Mouse (Mus musculus): ENCODE data around the gene 4930442H23Rik. TPM values are rescaled to one million over a fixed set of nuclear protein-coding genes. Genes with fewer than 3 reads are reported as not detected.

Gene 4930442H23Rik
- total RNA-seq, 2 experiments from 2014 or later: not detected

DNA sequence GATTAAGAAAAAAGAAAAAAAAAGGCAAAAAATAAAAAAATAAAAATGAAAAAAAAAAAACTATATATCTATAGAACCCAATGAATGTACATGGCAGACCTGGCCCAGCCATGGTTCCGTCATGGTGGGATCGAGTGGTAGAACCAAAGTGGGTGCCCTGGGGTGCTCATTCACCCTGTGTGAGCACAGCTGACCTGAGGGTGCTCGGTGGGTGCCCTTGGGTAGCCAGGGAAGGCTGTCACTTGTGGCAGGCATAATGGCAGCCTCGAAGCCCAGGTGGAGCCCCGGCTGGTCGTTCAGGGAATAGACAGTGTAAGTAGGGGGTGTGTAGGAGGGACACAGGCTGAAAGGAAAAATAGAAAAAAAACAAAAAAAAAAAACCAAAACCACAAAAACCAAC, 32.4 kb downstream of the 4930442H23Rik start:
- ATAC-seq (replicated peaks; ENCODE audit: poor library complexity): no peak

DNA sequence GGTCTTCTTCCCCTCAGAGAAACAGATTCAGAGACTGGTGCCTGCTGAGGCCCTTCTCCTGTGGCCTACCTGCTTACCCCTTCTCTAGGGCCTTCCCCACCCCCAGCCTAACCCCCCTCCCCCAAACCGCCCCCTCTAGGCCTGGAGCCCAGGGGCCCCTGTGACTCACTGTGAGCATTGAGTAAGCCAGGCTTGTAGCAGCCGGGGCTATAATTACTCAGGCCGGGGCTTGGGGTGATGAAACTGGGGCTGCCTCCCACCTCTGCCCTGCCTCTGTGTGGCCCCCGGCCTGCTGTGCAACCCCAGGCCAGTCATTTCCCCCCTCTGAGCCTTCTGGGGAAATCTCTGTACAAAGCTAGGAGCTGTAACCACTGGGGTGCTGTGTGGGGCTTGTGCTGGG, 37.4 kb downstream of the 4930442H23Rik start:
- no peak for ATAC-seq (replicated peaks; ENCODE audit: poor library complexity)

DNA sequence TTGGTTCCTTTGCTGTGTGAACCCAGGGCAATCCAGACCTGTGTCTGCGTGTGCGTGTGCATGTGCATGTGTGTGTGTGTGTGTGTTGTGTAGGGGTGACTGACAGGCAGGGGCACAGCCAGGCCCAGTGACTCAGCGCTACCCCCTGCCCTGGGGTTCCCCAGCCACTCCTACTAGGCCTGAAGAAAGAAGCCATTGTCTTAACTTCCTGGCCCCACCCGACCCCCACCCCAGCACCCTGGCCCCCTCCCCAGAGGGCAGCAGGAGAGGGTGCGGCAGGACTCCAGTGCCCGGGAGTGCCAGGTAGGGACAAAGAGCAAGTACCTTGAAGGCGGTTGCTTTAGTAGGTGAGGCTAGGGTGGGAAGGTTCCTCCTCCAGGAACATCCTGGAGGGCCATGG, 37.9 kb downstream of the 4930442H23Rik start:
- no peak for ATAC-seq (replicated peaks; ENCODE audit: poor library complexity)

DNA sequence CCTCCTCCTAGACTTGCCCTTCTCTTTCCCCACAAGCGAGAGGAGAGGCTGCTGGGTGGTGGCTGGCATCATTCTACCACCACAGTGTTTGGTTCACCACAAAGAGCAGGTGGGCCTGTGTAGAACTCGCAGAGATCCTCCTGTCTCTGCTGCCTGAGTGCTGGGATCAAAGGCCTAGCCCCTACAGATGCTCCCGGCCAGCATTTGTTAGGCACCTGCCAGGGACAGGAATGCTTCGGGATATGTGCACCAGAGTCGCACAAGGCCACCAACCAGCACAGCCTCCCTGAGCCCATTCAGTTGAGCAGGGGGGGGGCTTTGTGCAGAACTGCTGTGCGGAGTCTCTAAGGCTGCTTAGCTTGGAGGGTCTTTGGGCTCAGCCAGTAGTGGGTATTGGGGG, 38.3 kb downstream of the 4930442H23Rik start:
- no peak for ATAC-seq (replicated peaks; ENCODE audit: poor library complexity)

DNA sequence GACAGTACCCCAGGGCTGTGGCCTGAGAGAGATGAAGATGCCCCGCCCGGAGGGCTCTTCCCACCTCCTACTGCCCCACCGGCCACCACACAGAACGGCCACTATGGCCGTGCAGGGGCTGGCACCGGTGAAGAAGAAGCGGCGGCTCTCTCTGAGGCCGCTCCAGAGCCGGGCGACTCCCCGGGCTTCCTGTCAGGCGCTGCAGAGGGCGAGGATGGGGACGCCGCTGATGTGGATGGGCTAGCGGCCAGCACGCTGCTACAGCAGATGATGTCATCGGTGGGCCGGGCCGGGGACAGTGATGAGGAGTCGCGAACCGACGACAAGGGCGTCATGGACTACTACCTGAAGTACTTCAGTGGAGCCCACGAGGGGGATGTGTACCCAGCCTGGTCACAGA, 39.0 kb downstream of the 4930442H23Rik start:
- ATAC-seq (replicated peaks; ENCODE audit: poor library complexity): no peak

DNA sequence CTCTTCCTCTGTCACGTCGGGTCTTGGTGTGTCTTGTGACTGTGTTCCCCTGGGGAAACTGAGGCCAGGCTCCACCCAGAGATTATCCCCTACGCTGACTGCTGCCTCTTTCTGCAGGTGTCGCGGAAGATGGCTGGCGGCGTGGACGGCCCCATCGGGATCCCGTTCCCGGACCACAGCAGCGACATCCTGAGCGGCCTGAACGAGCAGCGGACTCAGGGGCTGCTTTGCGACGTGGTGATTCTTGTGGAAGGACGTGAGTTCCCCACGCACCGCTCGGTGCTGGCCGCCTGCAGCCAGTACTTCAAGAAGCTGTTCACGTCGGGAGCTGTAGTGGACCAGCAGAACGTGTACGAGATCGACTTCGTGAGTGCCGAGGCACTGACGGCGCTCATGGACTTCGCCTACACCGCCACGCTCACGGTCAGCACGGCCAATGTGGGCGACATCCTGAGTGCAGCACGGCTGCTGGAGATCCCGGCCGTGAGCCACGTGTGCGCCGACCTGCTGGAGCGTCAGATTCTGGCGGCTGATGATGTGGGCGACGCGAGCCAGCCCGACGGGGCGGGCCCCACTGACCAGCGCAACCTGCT, 39.7 kb downstream of the 4930442H23Rik start:
- ATAC-seq (replicated peaks; ENCODE audit: poor library complexity): no peak

DNA sequence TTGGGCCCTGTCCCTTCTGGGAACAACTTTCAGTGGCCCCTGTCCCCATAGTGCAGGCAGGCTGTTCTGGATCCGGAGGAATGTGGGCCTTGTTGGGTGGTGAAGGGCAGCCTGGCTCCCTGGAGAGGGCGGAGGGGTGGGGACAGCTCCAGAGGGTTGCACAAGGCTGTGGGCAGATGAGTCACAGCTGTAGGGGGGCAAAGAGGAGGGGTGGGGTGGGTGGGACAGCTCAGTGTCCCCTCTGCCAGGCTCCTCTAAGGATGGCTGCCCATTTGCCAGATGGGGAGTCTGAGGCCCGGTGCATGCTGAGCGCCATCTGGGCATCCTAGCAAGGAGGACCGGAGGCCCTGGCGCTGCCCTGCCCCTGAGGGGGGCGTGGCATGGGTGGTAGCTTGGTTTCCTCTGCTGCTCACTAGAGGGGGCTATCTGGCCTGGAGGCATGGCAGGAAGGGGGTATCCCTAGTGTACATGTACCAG, 40.5 kb downstream of the 4930442H23Rik start:
- peak; percentile 23; the same call in 1 of the 2 replicates for ATAC-seq (replicated peaks; ENCODE audit: poor library complexity)

DNA sequence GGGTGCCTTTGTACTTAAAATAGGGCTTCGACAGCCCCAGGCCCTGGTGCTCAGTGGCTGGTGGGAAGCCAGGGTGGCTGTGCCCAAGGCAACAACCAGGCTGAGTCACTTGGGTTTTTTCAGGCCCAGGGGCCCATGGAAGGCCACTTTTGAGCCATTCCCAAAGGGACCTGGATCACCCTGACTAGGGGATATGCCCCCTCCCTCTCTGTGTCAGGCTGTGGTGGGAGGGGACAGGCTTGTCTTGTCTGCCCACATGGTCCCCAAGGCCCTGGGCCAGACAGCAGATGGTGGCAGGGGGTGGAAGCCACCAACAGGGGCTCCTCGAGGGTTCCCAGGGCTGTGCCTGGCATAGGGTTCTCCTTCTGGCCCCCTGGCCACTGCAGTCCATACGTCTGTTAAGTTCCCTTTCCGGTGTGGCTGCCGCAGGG, 41.1 kb downstream of the 4930442H23Rik start:
- ATAC-seq (replicated peaks; ENCODE audit: poor library complexity): no peak

DNA sequence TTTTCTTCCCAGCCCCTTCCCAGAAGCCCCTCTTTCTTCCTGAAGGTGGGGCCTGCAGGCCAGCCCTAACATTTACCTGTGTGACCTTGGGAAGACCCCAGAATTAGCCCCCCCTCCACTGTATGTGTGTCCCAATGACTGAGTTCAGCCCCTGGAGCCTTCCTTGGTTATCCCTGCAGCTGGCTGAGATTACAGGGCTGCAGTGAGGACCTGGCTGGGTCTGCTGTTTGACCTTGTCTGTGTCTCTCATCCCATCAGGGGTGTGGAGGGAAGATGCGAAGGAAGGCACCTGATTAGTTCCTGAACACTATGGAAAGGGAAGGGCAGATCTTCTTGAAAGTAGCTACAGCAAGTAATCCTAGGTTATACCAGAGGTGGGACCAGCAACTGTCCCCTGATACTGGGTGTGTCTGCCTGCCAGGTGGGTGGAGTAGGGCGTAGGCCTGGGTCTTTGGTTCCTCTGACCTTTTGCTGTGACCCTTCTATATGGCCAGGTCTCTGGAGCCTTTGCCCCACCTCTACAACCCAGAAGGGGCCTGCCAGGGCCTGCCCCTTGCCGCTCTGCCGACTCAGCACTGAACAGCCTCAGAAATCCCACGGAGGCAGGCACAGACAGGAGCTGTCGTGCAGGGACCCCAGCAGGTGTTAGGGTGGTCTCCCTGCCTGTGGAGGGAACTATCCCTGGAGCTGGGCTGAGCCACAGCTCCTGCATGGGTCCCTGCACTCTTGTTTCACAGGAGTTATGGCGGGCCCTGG, 42.0 kb downstream of the 4930442H23Rik start:
- ATAC-seq (replicated peaks; ENCODE audit: poor library complexity): no peak

DNA sequence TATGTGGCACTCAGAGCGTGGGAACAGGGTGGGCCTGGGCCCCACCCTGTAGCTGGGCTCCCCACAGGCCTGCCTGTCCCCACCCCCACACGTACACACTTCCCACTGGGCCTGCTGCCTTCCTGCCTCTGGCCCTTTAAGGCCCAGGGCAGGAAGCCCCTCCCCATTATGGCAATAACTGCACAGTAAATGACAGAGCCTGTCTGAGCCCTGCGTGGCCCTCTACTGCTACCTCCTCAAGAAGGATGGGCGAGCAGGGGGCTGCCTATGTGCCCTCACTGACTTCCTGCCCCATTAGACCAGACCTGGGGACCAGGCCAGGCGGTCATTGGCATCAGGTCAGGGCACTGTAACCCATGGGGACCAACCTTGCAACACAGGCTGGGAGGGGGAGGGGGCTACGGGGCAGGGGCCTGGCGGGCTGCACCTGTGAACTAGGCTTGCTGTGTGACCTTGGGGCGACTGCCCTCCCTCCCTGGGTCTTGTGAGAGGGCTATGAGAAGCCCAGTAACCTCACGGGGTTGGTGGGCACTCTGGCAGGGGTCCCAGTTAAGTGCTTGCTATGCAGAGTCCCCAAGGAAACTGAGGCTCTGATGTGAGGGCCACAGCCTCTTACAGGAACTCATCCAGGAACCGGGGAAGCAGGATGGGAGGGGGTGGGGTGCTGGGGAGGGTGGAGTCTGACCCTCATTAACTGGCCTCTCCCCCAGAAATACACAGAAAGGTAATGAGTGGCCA, 42.8 kb downstream of the 4930442H23Rik start:
- ATAC-seq (replicated peaks; ENCODE audit: poor library complexity): no peak

DNA sequence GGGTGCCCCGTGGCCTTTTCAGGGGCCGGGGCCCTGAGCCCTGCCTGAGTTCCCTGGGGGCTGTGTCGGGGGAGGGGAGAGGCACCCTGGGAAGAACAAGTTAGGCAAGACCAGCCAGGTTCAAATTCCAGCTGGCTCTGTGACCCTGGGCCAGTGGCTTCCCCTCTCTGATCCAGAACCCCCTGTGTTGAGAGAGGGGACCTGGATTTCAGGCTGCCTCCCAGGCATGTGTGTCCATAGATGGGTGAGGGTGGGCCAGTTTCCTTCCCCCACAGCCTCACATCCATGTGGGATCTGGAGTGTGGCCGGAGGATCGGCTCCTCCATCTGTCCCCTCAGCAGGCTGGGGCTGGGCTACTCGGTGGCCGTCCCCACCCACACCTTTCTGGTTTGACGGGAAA, 43.6 kb downstream of the 4930442H23Rik start:
- ATAC-seq (replicated peaks; ENCODE audit: poor library complexity): no peak

DNA sequence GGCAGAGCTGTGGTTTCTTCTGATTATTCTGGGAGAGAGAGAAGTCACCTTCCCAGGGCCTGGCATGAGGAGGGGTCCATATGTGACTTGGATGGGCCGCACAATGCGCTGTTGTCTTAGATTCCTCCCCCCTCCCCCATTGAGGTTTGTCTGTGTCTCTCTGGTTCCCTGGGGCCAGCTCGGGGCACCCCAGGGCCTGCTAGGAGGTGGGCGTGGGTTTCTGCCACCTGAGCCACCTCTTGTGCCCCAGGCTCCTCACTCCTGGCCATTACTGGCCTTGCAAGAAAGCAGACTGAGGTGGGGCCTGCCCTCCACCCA, 44.2 kb downstream of the 4930442H23Rik start:
- no peak for ATAC-seq (replicated peaks; ENCODE audit: poor library complexity)

DNA sequence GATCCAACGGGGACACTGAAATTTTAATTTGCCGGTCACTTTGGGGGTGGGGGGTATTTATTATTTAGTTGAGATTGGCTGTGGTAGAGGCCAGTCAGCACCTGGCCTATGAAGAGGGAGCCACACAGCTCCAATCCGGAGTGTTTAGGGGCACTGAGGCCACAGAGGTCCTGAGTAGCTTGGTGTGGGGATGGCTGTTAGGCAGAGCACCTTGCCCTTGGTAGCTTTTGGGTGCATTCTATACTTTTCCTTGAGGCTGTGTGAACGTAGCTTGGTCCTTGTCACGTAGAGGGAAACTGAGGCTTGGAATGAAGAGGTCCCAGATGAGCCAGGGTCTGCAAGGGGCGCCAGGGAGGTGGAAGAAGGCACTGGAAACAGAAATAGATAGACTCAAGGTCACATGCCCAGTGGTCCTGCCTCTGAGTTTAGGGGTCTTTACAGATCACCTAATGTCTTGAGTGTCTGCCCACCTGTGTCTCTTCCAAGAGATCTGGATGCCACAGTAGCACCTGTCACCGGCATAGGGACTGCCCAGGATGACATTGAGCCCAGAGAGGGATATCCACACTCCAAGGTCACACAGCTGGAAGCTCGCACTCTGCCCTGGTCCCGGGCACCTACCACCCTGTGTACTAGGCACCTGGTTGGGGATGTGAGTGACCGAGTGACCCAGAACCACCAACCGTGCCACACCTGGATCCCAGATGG, 44.7 kb downstream of the 4930442H23Rik start:
- ATAC-seq (replicated peaks; ENCODE audit: poor library complexity): no peak

DNA sequence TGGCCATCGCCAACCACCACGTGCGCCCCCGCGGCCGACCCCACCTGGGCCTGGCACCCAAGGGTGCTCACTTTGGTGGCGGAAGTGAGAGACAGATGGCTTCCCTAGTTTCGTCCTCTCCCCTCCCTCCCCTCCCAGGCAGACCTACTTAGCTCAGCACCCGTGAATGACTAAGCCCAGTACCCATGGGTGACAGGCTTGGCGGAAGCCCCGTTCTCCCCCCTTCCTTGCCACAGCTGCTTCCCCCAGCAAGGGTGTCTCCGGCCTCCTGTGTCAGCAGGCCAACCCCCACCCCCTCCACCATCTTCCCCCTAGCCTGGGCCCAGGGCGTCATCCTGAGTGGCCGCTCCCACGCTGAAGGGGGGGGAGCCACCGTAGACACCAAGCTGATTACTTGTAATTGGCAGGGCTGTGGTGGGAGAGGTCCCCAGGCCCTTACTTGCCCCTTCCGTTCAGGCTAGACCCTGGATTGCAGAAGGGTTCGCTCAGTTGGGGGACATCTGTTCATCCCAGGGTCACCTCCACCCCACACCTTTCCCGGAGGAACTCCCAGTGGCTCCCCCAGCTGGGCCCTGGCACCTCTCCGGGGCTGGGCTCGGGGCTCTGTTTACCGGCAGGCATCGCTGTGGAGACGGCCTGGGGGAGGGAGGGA, 45.4 kb downstream of the 4930442H23Rik start:
- no peak; the same call in 1 of the 2 replicates for ATAC-seq (replicated peaks; ENCODE audit: poor library complexity)

DNA sequence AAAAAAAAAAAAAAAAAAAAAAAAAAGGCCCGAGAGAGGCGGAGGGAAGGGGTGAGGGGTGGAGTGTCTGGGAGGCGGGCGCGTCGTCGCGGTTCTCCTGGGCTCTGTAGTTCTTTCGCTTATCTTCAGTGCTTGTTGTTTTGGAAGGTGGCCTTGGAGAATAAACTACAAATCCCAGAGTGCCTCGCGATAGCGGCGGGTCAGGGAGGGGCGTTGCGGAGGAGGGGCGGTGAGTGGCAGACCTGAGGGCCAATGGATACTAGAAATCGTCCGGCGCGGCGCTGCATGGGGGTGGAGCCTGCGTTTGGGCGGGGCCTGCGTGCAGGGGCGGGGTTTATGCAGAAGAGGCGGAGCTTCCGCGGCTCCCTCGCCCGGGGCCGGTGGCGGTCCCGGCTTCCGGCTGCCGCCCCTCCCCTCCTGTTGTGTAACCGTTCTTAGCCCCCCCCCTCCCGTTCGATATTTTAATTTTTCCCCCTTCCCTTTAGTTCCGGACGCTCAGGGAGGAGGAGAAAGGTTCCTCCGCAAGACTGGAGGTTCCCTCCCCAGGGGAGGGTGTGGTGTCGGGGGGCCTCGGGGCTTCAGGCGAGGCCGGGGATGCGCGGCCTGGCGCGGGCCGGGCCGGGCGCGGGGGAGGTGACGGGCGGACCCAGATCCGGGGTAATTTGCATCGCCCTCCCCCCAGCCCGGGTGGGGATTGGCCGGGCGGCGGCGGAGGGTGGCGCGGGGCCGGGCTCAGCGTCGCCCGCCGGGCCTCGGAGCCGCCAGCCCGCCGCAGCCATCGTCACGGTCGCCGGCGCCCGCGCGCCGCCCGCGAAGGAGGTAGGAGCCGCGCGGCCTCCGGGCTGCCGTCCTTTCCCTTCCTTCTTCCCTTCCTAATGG, 46.2 kb downstream of the 4930442H23Rik start:
- peak; percentile 64 for ATAC-seq (replicated peaks; ENCODE audit: poor library complexity)

DNA sequence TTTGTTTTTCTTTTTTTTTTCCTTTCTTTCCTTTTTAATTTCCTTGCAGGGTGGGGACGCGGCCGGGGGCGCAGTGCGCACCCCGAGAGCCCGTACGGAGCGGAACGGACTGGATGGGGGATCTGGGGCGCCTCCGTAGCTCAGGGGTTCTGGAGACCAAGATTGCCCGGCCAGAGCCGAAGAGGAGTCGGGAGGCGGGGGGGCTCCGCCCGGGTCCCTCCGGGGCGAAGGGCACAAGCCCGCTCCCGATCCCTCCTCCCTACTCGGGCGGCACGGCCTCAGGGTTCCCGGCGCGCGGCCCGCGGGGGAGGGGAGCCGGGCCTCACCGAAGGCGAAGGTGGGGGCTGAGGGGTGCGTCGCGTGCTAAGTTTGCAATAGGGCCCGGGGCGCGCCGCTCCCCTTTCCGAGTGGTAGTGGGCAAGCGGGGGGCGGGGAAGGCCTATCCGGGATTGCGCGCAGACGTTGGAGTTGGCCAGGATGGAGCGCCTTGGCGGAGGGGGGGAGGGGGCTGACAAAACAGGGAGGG, 46.9 kb downstream of the 4930442H23Rik start:
- no peak for ATAC-seq (replicated peaks; ENCODE audit: poor library complexity)

DNA sequence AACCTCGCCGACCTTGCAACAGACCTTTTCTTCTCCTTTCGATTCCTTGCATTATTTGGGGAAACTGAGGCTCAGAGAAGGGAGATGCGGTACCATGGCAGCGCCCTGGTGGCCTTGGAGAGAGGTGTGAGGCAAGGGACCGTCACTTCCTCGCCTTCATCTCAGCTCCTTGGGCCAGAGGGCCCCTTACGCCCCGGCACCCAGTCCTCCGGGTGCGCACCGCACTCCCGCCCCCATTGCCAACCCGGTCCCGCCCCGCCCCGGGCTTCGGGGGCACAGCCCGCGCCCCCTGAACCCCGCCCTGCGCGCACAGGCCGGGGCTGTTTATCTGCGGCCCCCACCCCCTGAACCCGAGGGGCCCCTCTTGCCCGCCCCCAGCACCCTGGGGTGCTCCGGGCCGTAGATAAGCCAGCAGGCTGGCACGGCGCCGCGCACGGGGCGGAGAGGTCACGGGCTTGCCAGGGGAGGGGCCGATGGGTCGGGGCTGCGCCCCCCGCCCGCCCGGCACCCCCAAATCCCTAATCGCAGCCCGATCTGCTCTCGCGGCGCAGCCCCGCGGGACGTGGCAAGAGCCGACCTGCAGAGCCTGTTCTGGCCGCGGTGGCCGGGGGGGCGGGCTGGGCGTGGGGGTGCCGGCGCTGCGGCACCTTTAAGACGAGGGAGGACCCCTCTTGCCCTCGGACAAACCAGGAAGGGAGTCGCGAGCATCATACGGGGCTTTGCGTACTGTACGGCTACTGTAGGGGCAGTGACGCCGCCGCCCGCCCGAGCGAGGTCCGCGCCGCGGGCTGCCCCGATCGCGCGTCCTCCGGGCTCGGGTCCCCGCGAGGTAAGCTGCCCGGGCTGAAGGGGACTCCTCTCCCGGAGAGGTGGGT, 47.6 kb downstream of the 4930442H23Rik start:
- ATAC-seq (replicated peaks; ENCODE audit: poor library complexity): peak; percentile 19

DNA sequence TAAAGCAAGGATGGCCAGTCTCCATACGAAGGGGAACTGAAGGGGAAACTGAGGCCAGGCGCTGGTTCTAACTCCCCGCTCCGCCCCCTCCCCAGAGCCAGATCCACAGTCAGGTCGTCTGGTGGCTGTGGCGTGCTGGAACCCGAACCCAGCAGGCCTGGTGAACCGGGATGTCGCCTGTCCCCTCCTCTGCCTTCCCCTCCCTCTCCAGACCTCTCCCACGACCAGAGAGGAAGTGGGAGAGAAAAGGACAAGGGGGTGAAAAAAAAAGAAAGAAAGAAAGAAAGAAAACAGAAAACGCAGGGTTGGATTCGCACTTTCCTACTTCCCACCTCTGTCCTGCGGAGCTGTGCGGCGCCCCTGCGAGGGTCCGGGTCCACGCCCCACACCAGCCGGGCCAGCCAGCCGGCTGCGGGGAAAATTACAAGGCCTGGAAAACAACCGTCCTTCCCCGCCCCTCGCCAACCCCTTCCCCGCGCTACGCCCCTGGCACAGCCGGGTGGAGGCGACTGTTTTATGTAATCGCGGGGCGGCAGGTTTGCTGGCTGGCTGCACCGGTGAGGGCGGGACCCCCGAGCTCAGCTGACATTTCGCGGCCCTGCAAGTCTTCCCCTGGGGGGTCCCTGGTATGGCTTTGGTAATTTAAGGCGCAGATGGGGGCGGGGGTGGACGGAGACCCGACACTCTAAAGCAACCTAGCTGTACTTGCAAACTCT, 48.5 kb downstream of the 4930442H23Rik start, which contains the start of gene Zbtb7a:
TSS of gene Zbtb7a (plus strand) at position 255 of the 716 bp plus-strand sequence.
- peak; percentile 5 for ATAC-seq (replicated peaks; ENCODE audit: poor library complexity)
